Mouse (Mus musculus) thymus, adult 2 months (tissue): Measurements from ENCODE around the gene Icam2.

Experiments used
- CTCF ChIP-seq: fragments of 200-500 bp; IDR thresholded peaks from 2 replicates; pipeline ENCODE4 v1.5.1; 2012; ENCODE audit warnings: mild to moderate bottlenecking, control low read depth, low read length, moderate library complexity, borderline replicate concordance; ENCODE audit not compliant: control insufficient read depth, poor library complexity, insufficient read depth; ENCODE audit errors: extremely low read depth
- POLR2A ChIP-seq: fragments of 200-500 bp; IDR thresholded peaks from 2 replicates; pipeline ENCODE4 v1.6.1; 2012; ENCODE audit warnings: mild to moderate bottlenecking, low read length, control low read depth, moderate library complexity; ENCODE audit not compliant: control insufficient read depth, poor library complexity, insufficient read depth; ENCODE audit errors: extremely low read depth

DNA sequence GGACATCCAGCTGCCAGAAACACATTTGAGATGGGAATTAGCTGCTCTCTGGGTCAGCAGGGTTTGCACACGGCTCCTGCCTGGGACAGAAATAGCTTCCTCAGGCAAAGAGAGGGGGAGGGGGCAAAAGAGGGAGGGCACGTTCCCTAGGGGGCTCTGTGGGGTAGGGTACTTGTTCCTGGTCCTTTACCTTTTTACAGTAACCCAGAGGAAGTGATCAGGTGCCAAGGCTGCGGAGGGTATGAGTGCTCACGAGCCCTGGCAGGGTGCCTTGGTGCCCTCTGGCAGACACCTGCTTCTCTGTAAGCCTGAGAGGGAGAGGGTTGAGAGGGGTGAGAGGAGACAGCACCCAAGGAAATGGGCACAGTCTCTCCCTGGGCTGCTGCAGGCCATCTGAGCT, 55.4 kb downstream of the Icam2 start:
- no peak for TF ChIP-seq POLR2A
- no peak for TF ChIP-seq CTCF
